ENCODE assay signal across 15 mouse cellular contexts in genomic region chr15:101132761-101133160, GRCm38 (mm10). TPM values are rescaled to one million over a fixed set of nuclear protein-coding genes. Genes with fewer than 3 reads are reported as not detected.
DNase-seq lines count a peak whose midpoint lies in the region; ATAC-seq and TF ChIP-seq lines count a peak whose summit lies in the region.
"Had no signal": no experiment of that assay in that cellular context is flagged by ENCODE, and none has a peak within 500 bp of the region (broad histone marks: within the 10 kb centered on the region; RNA-seq: fewer than 3 reads in every experiment).

No protein-coding gene starts in this region.

- 43% methylated on average over 6 of the region's 6 CpGs for WGBS in heart, adult 2 months
- 64% methylated on average over 6 of the region's 6 CpGs for WGBS in kidney, embryonic 16.5 days
- WGBS in limb, embryonic 10.5 days = 79% methylated on average over 6 of the region's 6 CpGs

- H3K9me3 ChIP-seq in kidney, embryonic 16.5 days (ENCODE audit: low read length) = no peaks in the 10 kb centered on the region
- no peaks in the 10 kb centered on the region for H3K9me3 ChIP-seq in limb, embryonic 10.5 days (replicated peaks)

- no peak overlapping the region for H3K4me2 ChIP-seq in kidney, embryonic 16.5 days (replicated peaks; ENCODE audit: low read depth, low read length)
- H3K4me2 ChIP-seq: liver, embryonic 11.5 days had no signal

- DNase-seq in heart, adult 2 months = peak in 1 of 2 experiments; percentile 34
- no peak for DNase-seq in heart, postnatal 4 days
- no peak for DNase-seq in kidney, postnatal 36 days
- DNase-seq in limb, embryonic 10.5 days (ENCODE audit: low spot score) = no peak
- DNase-seq in thymus, postnatal 25 days = no peak
- no peak for DNase-seq in retina, embryonic 14.5 days (ENCODE audit: low spot score)
- DNase-seq: cerebellum, postnatal 25 days; right cerebral cortex, adult 18-20 months had no signal

- H3K27ac ChIP-seq in heart, adult 2 months = peak overlapping the region; percentile 15
- peak overlapping the region; percentile 47; the same call in 1 of the 2 replicates for H3K27ac ChIP-seq in kidney, embryonic 16.5 days (ENCODE audit: low read length)
- peak overlapping the region; percentile 66 for H3K27ac ChIP-seq in brown adipose tissue, adult 24 weeks (replicated peaks; ENCODE audit: low read depth, low read length)
- H3K27ac ChIP-seq in limb, embryonic 10.5 days = peak overlapping the region; percentile 27; the same call in 1 of the 2 replicates

- peaks cover 27% of the 10 kb centered on the region for H3K4me1 ChIP-seq in heart, adult 2 months (ENCODE audit: control insufficient read depth, insufficient read depth, low read length)
- peaks cover 54% of the 10 kb centered on the region for H3K4me1 ChIP-seq in kidney, embryonic 16.5 days (ENCODE audit: insufficient read depth, low read length)
- H3K4me1 ChIP-seq in brown adipose tissue, adult 24 weeks (ENCODE audit: control insufficient read depth, insufficient read depth, insufficient read length, low read length) = peaks cover 23% of the 10 kb centered on the region; the same call in 1 of the 2 replicates
- H3K4me1 ChIP-seq in limb, embryonic 10.5 days = peaks cover 64% of the 10 kb centered on the region

- H3K4me3 ChIP-seq in heart, adult 2 months = peak overlapping the region; percentile 10; the same call in 1 of the 2 replicates
- H3K4me3 ChIP-seq in kidney, embryonic 16.5 days (ENCODE audit: low read length) = no peak overlapping the region
- H3K4me3 ChIP-seq in brown adipose tissue, adult 24 weeks (ENCODE audit: insufficient read depth, low read depth, low read length) = no peak overlapping the region
- no peak overlapping the region for H3K4me3 ChIP-seq in limb, embryonic 10.5 days

- H3K9ac ChIP-seq in heart, adult 2 months (ENCODE audit: low read depth, low read length) = no peak overlapping the region
- 0 out of 2 replicates have a peak overlapping the region, but pooled peaks have one; percentile 5 for H3K9ac ChIP-seq in kidney, embryonic 16.5 days (replicated peaks; ENCODE audit: low read length)

- no peak for ATAC-seq in kidney, embryonic 16.5 days (ENCODE audit: low FRiP score, low TSS enrichment)

- H3K79me2 ChIP-seq in heart, adult 2 months (replicated peaks; ENCODE audit: control insufficient read depth, insufficient read depth, low read length) = no peaks in the 10 kb centered on the region

- intact Hi-C loops in heart, adult 2 months (cut with DNase I) = no loop called here

- H3K36me3 ChIP-seq in heart, adult 2 months (ENCODE audit: control insufficient read depth, insufficient read depth, low read length) = no peaks in the 10 kb centered on the region; the same call in 1 of the 2 replicates
- H3K36me3 ChIP-seq in kidney, embryonic 16.5 days (ENCODE audit: insufficient read depth, low read length) = no peaks in the 10 kb centered on the region
- peaks cover 5% of the 10 kb centered on the region; the same call in 1 of the 2 replicates for H3K36me3 ChIP-seq in limb, embryonic 10.5 days
- H3K36me3 ChIP-seq: G1E had no signal

- no peak for TF ChIP-seq EP300 in heart, adult 2 months (IDR thresholded peaks at IDR 0.05; ENCODE audit: insufficient read depth, low read depth, low read length)

- no peaks in the 10 kb centered on the region for H3K27me3 ChIP-seq in heart, adult 2 months (ENCODE audit: control insufficient read depth, insufficient read depth, low read length)
- peaks cover 8% of the 10 kb centered on the region for H3K27me3 ChIP-seq in kidney, embryonic 16.5 days (ENCODE audit: insufficient read depth, low read length)
- H3K27me3 ChIP-seq in limb, embryonic 10.5 days (ENCODE audit: low read depth, poor library complexity, severe bottlenecking) = peaks cover 49% of the 10 kb centered on the region

- TF ChIP-seq POLR2A in heart, adult 2 months (IDR thresholded peaks at IDR 0.05; ENCODE audit: insufficient read depth, low read depth, low read length) = no peak

- no peak for TF ChIP-seq CTCF in heart, adult 2 months (IDR thresholded peaks at IDR 0.05)

RNA-seq across cellular contexts. Expression of gene Acvrl1, which starts 4.4 kb away (rescaled TPM):
- 10 to 100 TPM; 24.1 to 29.5 TPM for total RNA-seq in heart, adult 2 months (2021)
- polyA plus RNA-seq in heart, adult 2 months (2012; rRNA removed) = 35.0 and 39.7 TPM in 2 replicates
- total RNA-seq in heart, postnatal 4 days (2021) = 10 to 100 TPM; 20.5 to 21.7 TPM
- polyA plus RNA-seq in kidney, embryonic 16.5 days (2015; fragmentation: Nextera tagmentation; extraction: Ambion mirVana) = 20.6 and 24.4 TPM in 2 replicates
- 9.4 and 13.7 TPM in 2 replicates for polyA plus RNA-seq in brown adipose tissue, adult 24 weeks (2012; ENCODE audit: insufficient read depth, insufficient read length, missing spikeins)
- 7.2 and 8.3 TPM in 2 replicates for polyA plus RNA-seq in limb, embryonic 10.5 days (2016; fragmentation: Nextera tagmentation; extraction: Ambion mirVana)

RNA-seq across cellular contexts. Expression of gene Ankrd33, which starts 17.2 kb away (rescaled TPM):
- total RNA-seq in heart, adult 2 months (2021) = not detected
- not detected in 2 replicates for polyA plus RNA-seq in heart, adult 2 months (2012; rRNA removed)
- not detected for total RNA-seq in heart, postnatal 4 days (2021)
- not detected in 2 replicates for polyA plus RNA-seq in kidney, embryonic 16.5 days (2015; fragmentation: Nextera tagmentation; extraction: Ambion mirVana)
- not detected in 2 replicates for polyA plus RNA-seq in brown adipose tissue, adult 24 weeks (2012; ENCODE audit: insufficient read depth, insufficient read length, missing spikeins)
- not detected in 2 replicates for polyA plus RNA-seq in limb, embryonic 10.5 days (2016; fragmentation: Nextera tagmentation; extraction: Ambion mirVana)
- total RNA-seq: G1E; hematopoietic stem cell, adult 5-6 weeks; layer of hippocampus, postnatal 10 days had no signal
- polyA plus RNA-seq: brain, embryonic 14.5 days; G1E; liver, embryonic 11.5 days had no signal

RNA-seq across cellular contexts. Expression of gene Acvr1b, which starts 41.1 kb away (rescaled TPM):
- 10 to 100 TPM in 1 of 2 experiments, 1 to 10 TPM in 1; 9.9 to 12.3 TPM for total RNA-seq in heart, adult 2 months (2021)
- polyA plus RNA-seq in heart, adult 2 months (2012; rRNA removed) = 15.3 and 19.3 TPM in 2 replicates
- 10 to 100 TPM; 20.8 to 21.4 TPM for total RNA-seq in heart, postnatal 4 days (2021)
- 7.4 and 8.8 TPM in 2 replicates for polyA plus RNA-seq in kidney, embryonic 16.5 days (2015; fragmentation: Nextera tagmentation; extraction: Ambion mirVana)
- polyA plus RNA-seq in brown adipose tissue, adult 24 weeks (2012; ENCODE audit: insufficient read depth, insufficient read length, missing spikeins) = 3.1 and 3.2 TPM in 2 replicates
- 5.0 and 5.7 TPM in 2 replicates for polyA plus RNA-seq in limb, embryonic 10.5 days (2016; fragmentation: Nextera tagmentation; extraction: Ambion mirVana)
- polyA plus RNA-seq: G1E had no signal

RNA-seq across cellular contexts. Expression of gene Fignl2, which starts 54.4 kb away (rescaled TPM):
- 1 to 10 TPM in 1 of 2 experiments, under 1 TPM in 1; 0.86 to 1.3 TPM for total RNA-seq in heart, adult 2 months (2021)
- polyA plus RNA-seq in heart, adult 2 months (2012; rRNA removed) = 1.6 and 1.9 TPM in 2 replicates
- 1 to 10 TPM; 3.2 to 4.2 TPM for total RNA-seq in heart, postnatal 4 days (2021)
- 0.26 and 0.35 TPM in 2 replicates for polyA plus RNA-seq in kidney, embryonic 16.5 days (2015; fragmentation: Nextera tagmentation; extraction: Ambion mirVana)
- polyA plus RNA-seq in brown adipose tissue, adult 24 weeks (2012; ENCODE audit: insufficient read depth, insufficient read length, missing spikeins) = 2.9 and 3.0 TPM in 2 replicates
- 0.98 and 1.9 TPM in 2 replicates for polyA plus RNA-seq in limb, embryonic 10.5 days (2016; fragmentation: Nextera tagmentation; extraction: Ambion mirVana)
- total RNA-seq: hematopoietic stem cell, adult 5-6 weeks had no signal
- polyA plus RNA-seq: G1E had no signal

Comparison
In these comparisons a context has a peak if more than half of its experiments do, and no peak if none do; other contexts are left out.
1. H3K27ac ChIP-seq: peak in every context shown above with its lines; median percentile 66 in brown adipose tissue, adult 24 weeks; 47 in kidney, embryonic 16.5 days; 27 in limb, embryonic 10.5 days; 15 in heart, adult 2 months.